Mouse (Mus musculus): ENCODE data around the gene Ssr2. TPM values are rescaled to one million over a fixed set of nuclear protein-coding genes. Genes with fewer than 3 reads are reported as not detected.
A peak's percentile ranks its signal among the peaks of the same experiment; 100 is the strongest.

Ssr2 gene
- 100 to 1,000 TPM; 207 to 252 TPM for total RNA-seq (2021)
- long read RNA-seq, experiment 1, transcript Ssr2-201 (5 exons, 1,189 nt) = minor isoform, 17 of 154 reads
- long read RNA-seq, experiment 1, transcript Ssr2-207 (6 exons, 1,059 nt) = major isoform, 131 of 154 reads
- long read RNA-seq, experiment 1, partial matches to known transcripts = 2 of 154 reads
- long read RNA-seq, experiment 1, other reads (novel, unspliced or antisense) = 4 of 154 reads
- long read RNA-seq, experiment 2, transcript Ssr2-201 (5 exons, 1,189 nt) = minor isoform, 8 of 83 reads
- long read RNA-seq, experiment 2, transcript Ssr2-207 (6 exons, 1,059 nt) = major isoform, 71 of 83 reads
- long read RNA-seq, experiment 2, partial matches to known transcripts = 2 of 83 reads
- long read RNA-seq, experiment 2, other reads (novel, unspliced or antisense) = 2 of 83 reads

DNA sequence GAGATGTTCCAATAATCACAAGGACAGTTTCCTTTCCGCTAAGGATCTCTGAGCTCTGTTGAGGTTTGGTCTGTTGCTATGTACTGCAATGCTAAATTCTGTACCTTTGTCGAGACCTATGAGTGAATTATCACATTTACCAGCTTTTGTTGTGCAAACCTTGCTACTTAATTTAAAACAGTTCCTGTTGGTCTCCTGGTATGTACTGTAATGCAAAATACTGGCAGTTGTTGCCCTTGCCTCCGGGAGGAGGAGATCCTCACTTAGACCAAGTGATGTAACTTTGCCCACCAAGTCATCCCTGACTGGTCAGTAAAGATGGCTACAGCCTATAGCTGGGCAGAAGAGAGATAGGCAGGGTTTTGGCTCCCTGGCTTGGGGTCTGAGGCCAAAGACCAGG lies at the start of gene Ssr2:
TSS of gene Ssr2 (plus strand) at position 337 of the 400 bp plus-strand sequence.
- no peak for DNase-seq

- DNase-seq = peak; percentile 88 to 92
Measured at GRCm38 (mm10) chr3:88526157-88527131, 49.2 kb upstream of the Ssr2 start.

GRCm38 (mm10) chr3:88527565-88527964 lies 48.1 kb upstream of the Ssr2 start:
- peak in 1 of 2 experiments; percentile 35 for DNase-seq

- DNase-seq = no peak
Measured at GRCm38 (mm10) chr3:88528646-88529045, 47.0 kb upstream of the Ssr2 start.

GRCm38 (mm10) chr3:88529204-88530000 lies 46.3 kb upstream of the Ssr2 start:
- no peak for DNase-seq

- no peak for DNase-seq
Measured at GRCm38 (mm10) chr3:88530082-88530864, 45.4 kb upstream of the Ssr2 start.

- peak; percentile 90 to 94 for DNase-seq
Measured at GRCm38 (mm10) chr3:88531348-88532298, 44.1 kb upstream of the Ssr2 start.

- DNase-seq = no peak
Measured at GRCm38 (mm10) chr3:88532299-88532674, 43.4 kb upstream of the Ssr2 start, which contains the start of gene Mex3a. Gene Mex3a (plus strand): TSS chr3:88532395.

DNA sequence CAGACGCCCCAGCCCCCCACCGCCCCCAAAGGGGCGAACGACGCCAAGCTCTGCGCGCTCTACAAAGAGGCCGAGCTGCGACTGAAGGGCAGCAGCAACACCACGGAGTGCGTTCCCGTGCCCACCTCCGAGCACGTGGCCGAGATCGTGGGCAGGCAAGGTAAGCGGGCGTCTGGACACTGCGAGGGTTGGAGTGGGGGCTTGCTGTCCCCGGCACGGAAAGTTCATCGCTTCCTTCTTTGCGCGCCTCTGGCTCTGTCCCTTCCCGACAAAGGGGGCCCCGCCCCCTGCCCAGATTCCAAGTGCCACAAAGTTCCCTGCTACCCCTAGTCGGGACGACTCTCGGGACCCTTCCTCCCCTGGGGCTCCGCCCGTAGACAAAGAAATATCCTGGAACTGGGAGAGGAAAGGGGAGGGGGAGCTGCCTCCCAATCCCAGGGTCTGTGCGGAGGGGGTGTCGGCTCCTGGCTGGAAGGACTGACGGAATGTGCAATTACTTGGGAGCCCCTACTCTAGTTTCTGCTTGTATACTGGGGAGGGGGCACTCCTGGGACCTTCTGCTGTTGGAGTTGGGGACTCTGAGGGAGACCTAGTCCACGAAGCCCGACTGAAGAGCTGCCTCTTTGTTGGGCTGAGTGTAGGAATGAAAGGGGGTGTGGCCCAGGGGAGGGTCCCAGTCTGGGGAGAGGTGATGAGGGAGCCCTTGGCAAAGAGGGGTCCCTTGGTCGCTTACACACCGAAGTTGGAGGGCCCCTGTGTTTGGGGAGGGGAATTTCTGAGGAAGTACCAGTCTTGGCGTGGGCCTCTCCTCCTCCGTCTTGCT lies 42.8 kb upstream of the Ssr2 start:
- peak in 1 of 2 experiments; percentile 41 for DNase-seq

GRCm38 (mm10) chr3:88533706-88534105 lies 42.0 kb upstream of the Ssr2 start:
- no peak for DNase-seq

GRCm38 (mm10) chr3:88535005-88535404 lies 40.7 kb upstream of the Ssr2 start:
- DNase-seq = no peak

GRCm38 (mm10) chr3:88535527-88535926 lies 40.1 kb upstream of the Ssr2 start:
- no peak for DNase-seq

DNA sequence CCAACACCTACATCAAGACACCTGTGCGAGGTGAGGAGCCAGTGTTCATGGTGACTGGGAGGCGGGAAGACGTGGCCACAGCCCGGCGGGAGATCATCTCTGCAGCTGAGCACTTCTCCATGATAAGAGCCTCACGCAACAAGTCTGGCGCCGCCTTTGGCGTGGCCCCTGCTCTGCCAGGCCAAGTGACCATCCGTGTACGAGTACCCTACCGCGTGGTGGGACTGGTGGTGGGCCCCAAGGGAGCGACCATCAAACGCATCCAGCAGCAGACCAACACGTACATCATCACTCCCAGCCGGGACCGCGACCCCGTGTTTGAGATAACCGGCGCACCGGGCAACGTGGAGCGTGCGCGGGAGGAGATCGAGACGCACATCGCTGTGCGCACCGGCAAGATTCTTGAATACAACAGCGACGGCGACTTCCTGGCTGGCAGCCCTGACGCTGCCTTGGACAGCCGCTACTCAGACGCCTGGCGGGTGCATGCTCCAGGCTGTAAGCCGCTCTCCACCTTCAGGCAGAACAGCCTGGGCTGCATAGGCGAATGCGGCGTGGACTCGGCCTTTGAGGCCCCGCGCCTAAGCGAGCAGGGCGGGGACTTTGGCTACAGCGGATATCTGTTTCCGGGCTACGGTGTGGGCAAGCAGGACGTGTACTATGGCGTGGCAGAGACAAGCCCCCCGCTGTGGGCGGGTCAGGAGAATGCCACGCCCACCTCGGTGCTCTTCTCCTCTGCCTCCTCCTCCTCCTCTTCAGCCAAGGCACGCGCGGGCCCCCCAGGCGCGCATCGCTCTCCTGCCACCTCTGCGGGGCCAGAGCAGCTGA lies 39.4 kb upstream of the Ssr2 start:
- DNase-seq = peak; percentile 86 to 89

GRCm38 (mm10) chr3:88537146-88537545 lies 38.5 kb upstream of the Ssr2 start:
- no peak for DNase-seq

GRCm38 (mm10) chr3:88538271-88539145 lies 37.2 kb upstream of the Ssr2 start:
- DNase-seq = no peak

GRCm38 (mm10) chr3:88539397-88539796 lies 36.3 kb upstream of the Ssr2 start:
- no peak for DNase-seq

DNA sequence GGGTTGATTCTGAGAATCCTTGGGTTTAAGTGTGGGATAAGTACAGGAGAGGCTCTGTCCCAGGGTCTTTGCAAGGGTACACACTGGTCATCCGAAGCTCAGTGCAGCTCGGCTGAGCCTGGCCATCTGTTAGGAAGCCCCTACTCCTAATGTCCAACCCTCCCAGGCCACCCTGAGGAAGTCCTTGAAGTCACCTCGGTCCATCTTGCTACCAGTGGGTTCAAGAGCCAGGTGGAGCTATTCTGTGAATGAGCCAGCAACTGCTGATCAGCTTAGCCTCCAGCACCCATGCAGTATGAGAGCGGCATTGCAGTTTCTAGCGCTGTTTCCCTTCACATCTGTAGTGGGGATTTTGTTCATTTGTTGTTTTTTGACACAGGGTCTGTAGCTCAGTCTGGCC lies 35.6 kb upstream of the Ssr2 start:
- no peak for DNase-seq

Measured in adrenal gland, postnatal 36 days (tissue).